8 mouse cellular contexts compared by ENCODE assay signal in the genomic region with DNA sequence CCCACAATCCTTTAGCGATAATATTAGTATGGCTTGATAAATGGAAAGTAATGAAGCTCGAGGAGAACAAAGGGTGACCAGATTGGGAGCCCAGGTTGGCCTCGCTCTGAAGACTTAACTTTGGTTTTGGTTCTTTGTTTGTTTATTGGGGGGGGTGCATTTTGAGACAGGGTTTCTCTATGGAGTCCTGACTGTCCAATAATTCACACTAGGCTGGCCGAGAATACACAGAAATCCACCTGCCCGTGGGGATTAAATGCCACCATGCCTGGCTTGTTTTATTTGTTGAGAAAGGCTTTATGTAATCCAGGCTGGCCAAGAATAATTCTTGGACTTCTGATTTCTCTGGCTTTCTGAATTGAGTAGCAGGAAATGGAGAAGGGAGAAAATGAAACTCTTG. TPM values are rescaled to one million over a fixed set of nuclear protein-coding genes. Genes with fewer than 3 reads are reported as not detected.
DNase-seq lines count a peak whose midpoint lies in the region; ATAC-seq and TF ChIP-seq lines count a peak whose summit lies in the region.

No protein-coding gene starts in this region.

- H3K9me3 ChIP-seq in embryonic facial prominence, embryonic 12.5 days, result no peaks in the 10 kb centered on the region
- H3K9me3 ChIP-seq in hindbrain, postnatal 0 days (ENCODE audit: low read length), result no peaks in the 10 kb centered on the region
- no peaks in the 10 kb centered on the region for H3K9me3 ChIP-seq in midbrain, embryonic 14.5 days (ENCODE audit: control insufficient read depth, low read length)

- H3K4me3 ChIP-seq in embryonic facial prominence, embryonic 12.5 days, result peak overlapping the region; percentile 98; the same call in 1 of the 2 replicates
- H3K4me3 ChIP-seq in hindbrain, postnatal 0 days (ENCODE audit: low read length), result peak overlapping the region; percentile 93
- peak overlapping the region; percentile 93 for H3K4me3 ChIP-seq in midbrain, embryonic 14.5 days (replicated peaks; ENCODE audit: low read depth, low read length)

- 80% methylated on average over 5 of the region's 5 CpGs for WGBS in embryonic facial prominence, embryonic 12.5 days
- WGBS in hindbrain, postnatal 0 days, result 77% methylated on average over 5 of the region's 5 CpGs
- 77% methylated on average over 5 of the region's 5 CpGs for WGBS in midbrain, embryonic 14.5 days

- no peak for ATAC-seq in embryonic facial prominence, embryonic 12.5 days (ENCODE audit: insufficient number of reproducible peaks, insufficient read depth, low FRiP score, low TSS enrichment)
- ATAC-seq in hindbrain, postnatal 0 days, result no peak
- ATAC-seq in midbrain, embryonic 14.5 days (ENCODE audit: low FRiP score, low TSS enrichment), result no peak
- no peak for ATAC-seq in monocyte, adult 5-6 weeks (replicated peaks; ENCODE audit: insufficient number of reproducible peaks, low FRiP score, low TSS enrichment, poor library complexity, severe bottlenecking)

- H3K27ac ChIP-seq in embryonic facial prominence, embryonic 12.5 days, result no peak overlapping the region
- H3K27ac ChIP-seq in hindbrain, postnatal 0 days, result no peak overlapping the region
- H3K27ac ChIP-seq in midbrain, embryonic 14.5 days (replicated peaks; ENCODE audit: low read depth, low read length), result no peak overlapping the region

- H3K9ac ChIP-seq in embryonic facial prominence, embryonic 12.5 days, result no peak overlapping the region
- H3K9ac ChIP-seq in hindbrain, postnatal 0 days (replicated peaks; ENCODE audit: low read length), result no peak overlapping the region
- no peak overlapping the region for H3K9ac ChIP-seq in midbrain, embryonic 14.5 days (replicated peaks; ENCODE audit: low read length)

- TF ChIP-seq CTCF in hindbrain, postnatal 0 days (IDR thresholded peaks at IDR 0.05; ENCODE audit: low read depth), result no peak

- no peaks in the 10 kb centered on the region for H3K27me3 ChIP-seq in embryonic facial prominence, embryonic 12.5 days
- H3K27me3 ChIP-seq in hindbrain, postnatal 0 days (ENCODE audit: insufficient read depth, low read length), result no peaks in the 10 kb centered on the region
- no peaks in the 10 kb centered on the region for H3K27me3 ChIP-seq in midbrain, embryonic 14.5 days (ENCODE audit: control insufficient read depth, insufficient read depth, low read length)

- peaks cover 22% of the 10 kb centered on the region for H3K36me3 ChIP-seq in embryonic facial prominence, embryonic 12.5 days
- H3K36me3 ChIP-seq in hindbrain, postnatal 0 days (ENCODE audit: insufficient read depth, low read length), result peaks cover 15% of the 10 kb centered on the region
- peaks cover 20% of the 10 kb centered on the region for H3K36me3 ChIP-seq in midbrain, embryonic 14.5 days (ENCODE audit: control insufficient read depth, insufficient read depth, low read length)

- peak overlapping the region; percentile 79 for H3K4me2 ChIP-seq in embryonic facial prominence, embryonic 12.5 days (replicated peaks)
- H3K4me2 ChIP-seq in hindbrain, postnatal 0 days (ENCODE audit: low read depth, low read length), result peak overlapping the region; percentile 78
- peak overlapping the region; percentile 85 for H3K4me2 ChIP-seq in midbrain, embryonic 14.5 days (ENCODE audit: low read length)

- DNase-seq in kidney, adult 9 months, result peak; percentile 16
- DNase-seq in kidney, postnatal 25 days, result no peak
- no peak for DNase-seq in hindbrain, postnatal 0 days (ENCODE audit: low spot score)
- DNase-seq in midbrain, embryonic 14.5 days, result no peak
- no peak for DNase-seq in embryo, embryonic 11 days
- DNase-seq in adrenal gland, postnatal 14 days, result no peak

- peaks cover 10% of the 10 kb centered on the region for H3K4me1 ChIP-seq in embryonic facial prominence, embryonic 12.5 days
- H3K4me1 ChIP-seq in hindbrain, postnatal 0 days (ENCODE audit: insufficient read depth, low read length), result no peaks in the 10 kb centered on the region; the same call in 1 of the 2 replicates
- peaks cover 9% of the 10 kb centered on the region for H3K4me1 ChIP-seq in midbrain, embryonic 14.5 days (ENCODE audit: control insufficient read depth, insufficient read depth, low read length)

RNA-seq across cellular contexts. Expression of a gene that starts 1.4 kb away (rescaled TPM):
- polyA plus RNA-seq in embryonic facial prominence, embryonic 12.5 days (2016; fragmentation: Nextera tagmentation; extraction: Ambion mirVana), result 6.9 and 8.0 TPM in 2 replicates
- total RNA-seq in hindbrain, postnatal 0 days (2014; rRNA removed), result 2.3 and 4.8 TPM in 2 replicates
- 4.0 and 4.3 TPM in 2 replicates for polyA plus RNA-seq in hindbrain, postnatal 0 days (2015; fragmentation: Nextera tagmentation; extraction: Ambion mirVana)
- 7.1 and 9.1 TPM in 2 replicates for polyA plus RNA-seq in midbrain, embryonic 14.5 days (2014; fragmentation: Nextera tagmentation; extraction: Ambion mirVana)
- 25.9 to 65.8 TPM (median 30.8 TPM) in 3 replicates for total RNA-seq in monocyte, adult 5-6 weeks (2017)
- total RNA-seq in adrenal gland, postnatal 14 days (2021), result 6.3 and 8.5 TPM in 2 replicates

RNA-seq across cellular contexts. Expression of a gene that starts 1.5 kb away (rescaled TPM):
- polyA plus RNA-seq in embryonic facial prominence, embryonic 12.5 days (2016; fragmentation: Nextera tagmentation; extraction: Ambion mirVana), result 44.5 and 48.3 TPM in 2 replicates
- total RNA-seq in hindbrain, postnatal 0 days (2014; rRNA removed), result 31.6 and 40.5 TPM in 2 replicates
- 38.8 and 38.9 TPM in 2 replicates for polyA plus RNA-seq in hindbrain, postnatal 0 days (2015; fragmentation: Nextera tagmentation; extraction: Ambion mirVana)
- polyA plus RNA-seq in midbrain, embryonic 14.5 days (2014; fragmentation: Nextera tagmentation; extraction: Ambion mirVana), result 50.7 and 53.8 TPM in 2 replicates
- 47.9 to 94.7 TPM (median 60.3 TPM) in 3 replicates for total RNA-seq in monocyte, adult 5-6 weeks (2017)
- total RNA-seq in adrenal gland, postnatal 14 days (2021), result 56.5 and 58.6 TPM in 2 replicates

RNA-seq across cellular contexts. Expression of a gene that starts 5.1 kb away (rescaled TPM):
- polyA plus RNA-seq in embryonic facial prominence, embryonic 12.5 days (2016; fragmentation: Nextera tagmentation; extraction: Ambion mirVana), result 39.1 and 40.9 TPM in 2 replicates
- 13.2 and 13.3 TPM in 2 replicates for total RNA-seq in hindbrain, postnatal 0 days (2014; rRNA removed)
- polyA plus RNA-seq in hindbrain, postnatal 0 days (2015; fragmentation: Nextera tagmentation; extraction: Ambion mirVana), result 31.1 and 32.1 TPM in 2 replicates
- 27.2 and 32.9 TPM in 2 replicates for polyA plus RNA-seq in midbrain, embryonic 14.5 days (2014; fragmentation: Nextera tagmentation; extraction: Ambion mirVana)
- total RNA-seq in monocyte, adult 5-6 weeks (2017), result 23.6 to 34.3 TPM (median 27.9 TPM) in 3 replicates
- 34.1 and 34.6 TPM in 2 replicates for total RNA-seq in adrenal gland, postnatal 14 days (2021)

RNA-seq across cellular contexts. Expression of a gene that starts 57.7 kb away (rescaled TPM):
- not detected in 2 replicates for polyA plus RNA-seq in embryonic facial prominence, embryonic 12.5 days (2016; fragmentation: Nextera tagmentation; extraction: Ambion mirVana)
- total RNA-seq in hindbrain, postnatal 0 days (2014; rRNA removed), result not detected in 2 replicates
- 0.19 TPM in 1 of 2 replicates, not detected in the other for polyA plus RNA-seq in hindbrain, postnatal 0 days (2015; fragmentation: Nextera tagmentation; extraction: Ambion mirVana)
- polyA plus RNA-seq in midbrain, embryonic 14.5 days (2014; fragmentation: Nextera tagmentation; extraction: Ambion mirVana), result 0.31 TPM in 1 of 2 replicates, not detected in the other
- total RNA-seq in monocyte, adult 5-6 weeks (2017), result not detected in 3 replicates
- total RNA-seq in adrenal gland, postnatal 14 days (2021), result not detected in 2 replicates
